Mouse (Mus musculus) heart, embryonic 14.5 days (tissue): ENCODE results near the gene Slc28a3. TPM values are rescaled to one million over a fixed set of nuclear protein-coding genes. Genes with fewer than 3 reads are reported as not detected.

Experiments used
- ATAC-seq: fragments of 200-750 bp; cut with Nextera tagmentation; 2 replicates; pipeline ENCODE4 v1.8.0; 2017; ENCODE audit warnings: low read depth, moderate TSS enrichment; ENCODE audit not compliant: insufficient number of reproducible peaks, insufficient read depth, low FRiP score
- H3K27ac ChIP-seq, 2 experiments: fragments of 200-500 bp in 1 of 2; fragments of 300-500 bp in 1 of 2; sonication (generic) in 1 of 2; replicated peaks in 1 of 2; 2 replicates each; pipeline ENCODE4 v1.5.1; 2012 to 2014; ENCODE audit warnings: low read depth in 2 of 2, low read length in 2 of 2, control low read depth in 1 of 2, mild to moderate bottlenecking in 1 of 2, mixed read lengths in 1 of 2; ENCODE audit not compliant: control insufficient read depth in 1 of 2, insufficient read depth in 1 of 2
- H3K27me3 ChIP-seq: fragments of 300-500 bp; sonication (generic); 2 replicates; pipeline ENCODE4 v1.6.1; 2014; ENCODE audit warnings: mild to moderate bottlenecking, low read length, control low read depth; ENCODE audit not compliant: control insufficient read depth, insufficient read depth
- H3K36me3 ChIP-seq: fragments of 300-500 bp; sonication (generic); 2 replicates; pipeline ENCODE4 v1.6.1; 2014; ENCODE audit warnings: mild to moderate bottlenecking, control low read depth, low read length, mixed read lengths; ENCODE audit not compliant: control insufficient read depth, insufficient read depth
- H3K4me1 ChIP-seq, 2 experiments: fragments of 200-500 bp in 1 of 2; fragments of 300-500 bp in 1 of 2; sonication (generic) in 1 of 2; 2 replicates each; pipeline ENCODE4 v1.6.1; 2012 to 2014; ENCODE audit warnings: low read length in 2 of 2, control low read depth in 1 of 2, mixed read lengths in 1 of 2; ENCODE audit not compliant: control insufficient read depth in 2 of 2, insufficient read depth in 2 of 2
- H3K4me2 ChIP-seq: fragments of 300-500 bp; sonication (generic); 2 replicates; pipeline ENCODE4 v1.6.1; 2014; ENCODE audit warnings: mild to moderate bottlenecking, low read length
- H3K4me3 ChIP-seq, 2 experiments: fragments of 200-500 bp in 1 of 2; fragments of 300-500 bp in 1 of 2; sonication (generic) in 1 of 2; 2 replicates each; pipeline ENCODE4 v1.5.1; 2012 to 2014; ENCODE audit warnings: low read length in 2 of 2, mild to moderate bottlenecking in 2 of 2, control low read depth in 1 of 2, low read depth in 1 of 2, moderate library complexity in 1 of 2; ENCODE audit not compliant: control insufficient read depth in 1 of 2, insufficient read depth in 1 of 2
- H3K9ac ChIP-seq: fragments of 300-500 bp; sonication (generic); 2 replicates; pipeline ENCODE4 v1.6.1; 2014; ENCODE audit warnings: mild to moderate bottlenecking, low read length
- H3K9me3 ChIP-seq: fragments of 300-500 bp; sonication (generic); 2 replicates; pipeline ENCODE4 v1.6.1; 2016; ENCODE audit warnings: low read length, control low read depth; ENCODE audit not compliant: control insufficient read depth
- WGBS: fragments of 180-500 bp; shearing (Covaris S2); extraction: QIAGEN DNeasy Blood & Tissue Kit; methylation state at CpG from one replicate; pipeline ENCODE4 v1.1.7; 2014; 5-methylcytosine and 5-hydroxymethylcytosine counted together
- polyA plus RNA-seq: library from polyadenylated mRNA; unstranded; fragments of >200 nt; fragmentation: Nextera tagmentation; extraction: Ambion mirVana; gene quantifications from 2 replicates; pipeline ENCODE4 v1.2.1, GENCODE M21; 2014

Gene Slc28a3
- polyA plus RNA-seq, 1 experiment from 2014 or later = not detected

GRCm38 (mm10) chr13:58630756-58631155, 20.1 kb upstream of the Slc28a3 start:
- Histone ChIP-seq H3K4me3 (no peak overlapping the region), H3K27me3 (no peaks in the 10 kb centered on the region), H3K4me1 (peaks cover 5 to 9% of the 10 kb centered on the region in 2 experiments), H3K9me3 (no peaks in the 10 kb centered on the region), H3K36me3 (no peaks in the 10 kb centered on the region), H3K4me2 (no peak overlapping the region), H3K27ac (no peak overlapping the region), H3K9ac (no peak overlapping the region)
- WGBS = 48% methylated on average over 10 of the region's 10 CpGs
- no peak for ATAC-seq

- Histone ChIP-seq H3K36me3 (no peaks in the 10 kb centered on the region), H3K4me2 (peak overlapping the region; percentile 31), H3K4me1 (peaks cover 5 to 9% of the 10 kb centered on the region in 2 experiments), H3K4me3 (no peak overlapping the region), H3K9me3 (no peaks in the 10 kb centered on the region), H3K27ac (no peak overlapping the region), H3K9ac (no peak overlapping the region), H3K27me3 (no peaks in the 10 kb centered on the region)
- 21% methylated on average over 13 of the region's 13 CpGs for WGBS
- no peak for ATAC-seq
Measured at GRCm38 (mm10) chr13:58629365-58630050, 18.8 kb upstream of the Slc28a3 start.

GRCm38 (mm10) chr13:58622647-58623046, 12.0 kb upstream of the Slc28a3 start:
- WGBS = 32% methylated on average over 8 of the region's 8 CpGs
- Histone ChIP-seq H3K36me3 (no peaks in the 10 kb centered on the region), H3K9ac (no peak overlapping the region), H3K4me3 (no peak overlapping the region), H3K4me2 (no peak overlapping the region), H3K27me3 (no peaks in the 10 kb centered on the region), H3K9me3 (no peaks in the 10 kb centered on the region), H3K27ac (no peak overlapping the region), H3K4me1 (no peaks in the 10 kb centered on the region)
- no peak for ATAC-seq

- Histone ChIP-seq H3K9me3 (no peaks in the 10 kb centered on the region), H3K4me1 (no peaks in the 10 kb centered on the region), H3K4me3 (no peak overlapping the region), H3K4me2 (no peak overlapping the region), H3K27me3 (no peaks in the 10 kb centered on the region), H3K27ac (no peak overlapping the region), H3K9ac (no peak overlapping the region), H3K36me3 (no peaks in the 10 kb centered on the region)
- WGBS = 71% methylated on average over 5 of the region's 5 CpGs
- no peak for ATAC-seq
Measured at GRCm38 (mm10) chr13:58619301-58619700, 8.6 kb upstream of the Slc28a3 start.

GRCm38 (mm10) chr13:58610059-58610458, 618 bp downstream of the Slc28a3 start:
- Histone ChIP-seq H3K4me3 (no peak overlapping the region), H3K9ac (no peak overlapping the region), H3K4me2 (no peak overlapping the region), H3K4me1 (no peaks in the 10 kb centered on the region), H3K9me3 (no peaks in the 10 kb centered on the region), H3K27me3 (peaks cover 15% of the 10 kb centered on the region), H3K36me3 (no peaks in the 10 kb centered on the region), H3K27ac (no peak overlapping the region)
- no peak for ATAC-seq
- 27% methylated on average over 7 of the region's 7 CpGs for WGBS

GRCm38 (mm10) chr13:58601201-58601855, 9.3 kb downstream of the Slc28a3 start:
- WGBS = 30% methylated on average over 10 of the region's 10 CpGs
- Histone ChIP-seq H3K4me1 (peaks cover 11 to 12% of the 10 kb centered on the region in 2 experiments), H3K9me3 (no peaks in the 10 kb centered on the region), H3K4me2 (no peak overlapping the region), H3K9ac (no peak overlapping the region), H3K4me3 (no peak overlapping the region), H3K36me3 (no peaks in the 10 kb centered on the region), H3K27ac (no peak overlapping the region), H3K27me3 (no peaks in the 10 kb centered on the region)
- ATAC-seq = no peak

- WGBS = 9% methylated on average over 4 of the region's 4 CpGs
- H3K4me3 ChIP-seq = no peak overlapping the region
Measured at GRCm38 (mm10) chr13:58598578-58598977, 12.1 kb downstream of the Slc28a3 start.

More at GRCm38 (mm10) chr13:58598578-58598977, 12.1 kb downstream of the Slc28a3 start:
- no peaks in the 10 kb centered on the region for H3K9me3 ChIP-seq
- no peak overlapping the region for H3K4me2 ChIP-seq
- no peaks in the 10 kb centered on the region for H3K36me3 ChIP-seq
- no peak overlapping the region for H3K9ac ChIP-seq
- H3K27ac ChIP-seq = no peak overlapping the region
- ATAC-seq = no peak
- H3K4me1 ChIP-seq = peaks cover 11 to 12% of the 10 kb centered on the region in 2 experiments
- no peaks in the 10 kb centered on the region for H3K27me3 ChIP-seq
